Mouse (Mus musculus): ENCODE data around the gene Wnk3. TPM values are rescaled to one million over a fixed set of nuclear protein-coding genes. Genes with fewer than 3 reads are reported as not detected.
"Not testable (repeated sequence)": the region's sequence is repeated elsewhere in the genome, so short reads cannot be mapped to it uniquely, and the experiment has no call there.

The Wnk3 gene
- under 1 TPM; 0.10 to 0.18 TPM for total RNA-seq (2021)
- 0.03 and 0.06 TPM in 2 replicates for polyA plus RNA-seq (2012; rRNA removed)
- long read RNA-seq = 0 reads

GRCm38 (mm10) chrX:151197778-151198177 is at the start of gene Wnk3:
Gene Wnk3, plus strand, starts transcription at chrX:151198078.
- no peaks in the 10 kb centered on the region for H3K27me3 ChIP-seq (ENCODE audit: control insufficient read depth, insufficient read depth, low read length)
- intact Hi-C loops (cut with DNase I) = no loop called here
- H3K36me3 ChIP-seq (ENCODE audit: control insufficient read depth, insufficient read depth, low read length) = no peaks in the 10 kb centered on the region
- TF ChIP-seq EP300 (IDR thresholded peaks at IDR 0.05; ENCODE audit: insufficient read depth, low read depth, low read length) (no peak), CTCF (IDR thresholded peaks at IDR 0.05) (no peak), POLR2A (IDR thresholded peaks at IDR 0.05; ENCODE audit: insufficient read depth, low read depth, low read length) (no peak)
- H3K9ac ChIP-seq (ENCODE audit: low read depth, low read length) = no peak within 1 kb of the TSS
- 89% methylated on average over 2 of the region's 2 CpGs for WGBS
- no peak within 1 kb of the TSS for H3K27ac ChIP-seq
- H3K79me2 ChIP-seq (replicated peaks; ENCODE audit: control insufficient read depth, insufficient read depth, low read length) = no peaks in the 10 kb centered on the region
- no peak for DNase-seq
- H3K4me1 ChIP-seq (ENCODE audit: control insufficient read depth, insufficient read depth, low read length) = no peaks in the 10 kb centered on the region
- no peak within 1 kb of the TSS for H3K4me3 ChIP-seq

GRCm38 (mm10) chrX:151158414-151158813 is 39.5 kb upstream of the Wnk3 start:
- no peak for TF ChIP-seq CTCF (IDR thresholded peaks at IDR 0.05)
- no peak for TF ChIP-seq POLR2A (IDR thresholded peaks at IDR 0.05; ENCODE audit: insufficient read depth, low read depth, low read length)
- TF ChIP-seq EP300 (IDR thresholded peaks at IDR 0.05; ENCODE audit: insufficient read depth, low read depth, low read length) = no peak
- H3K27me3 ChIP-seq (ENCODE audit: control insufficient read depth, insufficient read depth, low read length) = no peaks in the 10 kb centered on the region
- no peak overlapping the region for H3K9ac ChIP-seq (ENCODE audit: low read depth, low read length)
- intact Hi-C loops (cut with DNase I) = no loop called here
- no peak overlapping the region for H3K4me3 ChIP-seq
- H3K79me2 ChIP-seq (replicated peaks; ENCODE audit: control insufficient read depth, insufficient read depth, low read length) = no peaks in the 10 kb centered on the region
- no peaks in the 10 kb centered on the region for H3K4me1 ChIP-seq (ENCODE audit: control insufficient read depth, insufficient read depth, low read length)
- H3K36me3 ChIP-seq (ENCODE audit: control insufficient read depth, insufficient read depth, low read length) = no peaks in the 10 kb centered on the region
- no peak overlapping the region for H3K27ac ChIP-seq
- WGBS = 60% methylated on average over 6 of the region's 6 CpGs
- no peak for DNase-seq

GRCm38 (mm10) chrX:151168438-151169131 is 29.3 kb upstream of the Wnk3 start:
- no peaks in the 10 kb centered on the region for H3K4me1 ChIP-seq (ENCODE audit: control insufficient read depth, insufficient read depth, low read length)
- DNase-seq = peak; percentile 2 to 19
- no peaks in the 10 kb centered on the region for H3K27me3 ChIP-seq (ENCODE audit: control insufficient read depth, insufficient read depth, low read length)
- no peak overlapping the region for H3K9ac ChIP-seq (ENCODE audit: low read depth, low read length)
- WGBS = 21% methylated on average over 25 of the region's 25 CpGs
- H3K27ac ChIP-seq = no peak overlapping the region
- no peaks in the 10 kb centered on the region for H3K79me2 ChIP-seq (replicated peaks; ENCODE audit: control insufficient read depth, insufficient read depth, low read length)
- TF ChIP-seq POLR2A (IDR thresholded peaks at IDR 0.05; ENCODE audit: insufficient read depth, low read depth, low read length) (no peak), CTCF (IDR thresholded peaks at IDR 0.05) (no peak), EP300 (IDR thresholded peaks at IDR 0.05; ENCODE audit: insufficient read depth, low read depth, low read length) (no peak)
- no peaks in the 10 kb centered on the region for H3K36me3 ChIP-seq (ENCODE audit: control insufficient read depth, insufficient read depth, low read length)
- intact Hi-C loops (cut with DNase I) = no loop called here
- no peak overlapping the region for H3K4me3 ChIP-seq

- Histone ChIP-seq H3K4me3 (peak overlapping the region; percentile 41), H3K4me1 (ENCODE audit: control insufficient read depth, insufficient read depth, low read length) (no peaks in the 10 kb centered on the region), H3K27ac (no peak overlapping the region), H3K79me2 (replicated peaks; ENCODE audit: control insufficient read depth, insufficient read depth, low read length) (no peaks in the 10 kb centered on the region), H3K27me3 (ENCODE audit: control insufficient read depth, insufficient read depth, low read length) (no peaks in the 10 kb centered on the region), H3K9ac (ENCODE audit: low read depth, low read length) (0 out of 2 replicates have a peak overlapping the region, but pooled peaks have one; percentile 51), H3K36me3 (ENCODE audit: control insufficient read depth, insufficient read depth, low read length) (no peaks in the 10 kb centered on the region)
- intact Hi-C loops (cut with DNase I) = no loop called here
- DNase-seq = peak; percentile 29
- no peak for TF ChIP-seq CTCF (IDR thresholded peaks at IDR 0.05)
- TF ChIP-seq POLR2A (IDR thresholded peaks at IDR 0.05; ENCODE audit: insufficient read depth, low read depth, low read length) = no peak
- no peak for TF ChIP-seq EP300 (IDR thresholded peaks at IDR 0.05; ENCODE audit: insufficient read depth, low read depth, low read length)
- WGBS = 11% methylated on average over 41 of the region's 58 CpGs
Observed at GRCm38 (mm10) chrX:151169261-151169961, 28.5 kb upstream of the Wnk3 start.

GRCm38 (mm10) chrX:151173134-151173533 is 24.7 kb upstream of the Wnk3 start:
- intact Hi-C loops (cut with DNase I); H3K4me1 ChIP-seq (ENCODE audit: control insufficient read depth, insufficient read depth, low read length); H3K36me3 ChIP-seq (ENCODE audit: control insufficient read depth, insufficient read depth, low read length); H3K4me3 ChIP-seq; H3K9ac ChIP-seq (ENCODE audit: low read depth, low read length); H3K79me2 ChIP-seq (replicated peaks; ENCODE audit: control insufficient read depth, insufficient read depth, low read length); H3K27me3 ChIP-seq (ENCODE audit: control insufficient read depth, insufficient read depth, low read length); H3K27ac ChIP-seq; DNase-seq: not testable (repeated sequence)
- 68% methylated on average over 3 of the region's 3 CpGs for WGBS
- TF ChIP-seq CTCF (IDR thresholded peaks at IDR 0.05) = peak; percentile 23

- Histone ChIP-seq H3K4me3 (no peak overlapping the region), H3K27me3 (ENCODE audit: control insufficient read depth, insufficient read depth, low read length) (no peaks in the 10 kb centered on the region), H3K79me2 (replicated peaks; ENCODE audit: control insufficient read depth, insufficient read depth, low read length) (no peaks in the 10 kb centered on the region), H3K27ac (no peak overlapping the region), H3K4me1 (ENCODE audit: control insufficient read depth, insufficient read depth, low read length) (no peaks in the 10 kb centered on the region), H3K36me3 (ENCODE audit: control insufficient read depth, insufficient read depth, low read length) (no peaks in the 10 kb centered on the region), H3K9ac (ENCODE audit: low read depth, low read length) (no peak overlapping the region)
- intact Hi-C loops (cut with DNase I) = no loop called here
- DNase-seq = no peak
- no peak for TF ChIP-seq EP300 (IDR thresholded peaks at IDR 0.05; ENCODE audit: insufficient read depth, low read depth, low read length)
- TF ChIP-seq POLR2A (IDR thresholded peaks at IDR 0.05; ENCODE audit: insufficient read depth, low read depth, low read length) = no peak
- no peak for TF ChIP-seq CTCF (IDR thresholded peaks at IDR 0.05)
Observed at GRCm38 (mm10) chrX:151298329-151298728, 100.5 kb downstream of the Wnk3 start.
